Mouse (Mus musculus) small intestine, adult 2 months (tissue): ENCODE measurements around the gene Il12b. TPM values are rescaled to one million over a fixed set of nuclear protein-coding genes. Genes with fewer than 3 reads are reported as not detected.

ENCODE experiments used
- H3K27ac ChIP-seq: fragments of 200-500 bp; 2 replicates; pipeline ENCODE4 v1.5.1; 2012; ENCODE audit warnings: low read depth, low read length, control low read depth, inconsistent platforms; ENCODE audit not compliant: insufficient read depth
- H3K27me3 ChIP-seq: fragments of 200-500 bp; 2 replicates; pipeline ENCODE4 v1.6.1; 2012; ENCODE audit warnings: mild to moderate bottlenecking, moderate library complexity, low read length, inconsistent platforms; ENCODE audit not compliant: control insufficient read depth, insufficient read depth
- H3K36me3 ChIP-seq: fragments of 200-500 bp; 2 replicates; pipeline ENCODE4 v1.6.1; 2012; ENCODE audit warnings: mild to moderate bottlenecking, low read length, control low read depth, inconsistent platforms; ENCODE audit not compliant: control insufficient read depth, insufficient read depth
- H3K4me1 ChIP-seq: fragments of 200-500 bp; 2 replicates; pipeline ENCODE4 v1.6.1; 2012; ENCODE audit warnings: low read length, inconsistent platforms, mixed read lengths; ENCODE audit not compliant: control insufficient read depth, insufficient read depth, insufficient read length
- H3K4me3 ChIP-seq: fragments of 200-500 bp; 2 replicates; pipeline ENCODE4 v1.5.1; 2012; ENCODE audit warnings: low read depth, mild to moderate bottlenecking, control low read depth, inconsistent platforms, low read length, moderate library complexity
- CTCF ChIP-seq: fragments of 200-500 bp; IDR thresholded peaks from 2 replicates; pipeline ENCODE4 v1.5.1; 2012; ENCODE audit warnings: low read depth, mild to moderate bottlenecking, control low read depth, inconsistent platforms, low read length, moderate library complexity, mixed read lengths; ENCODE audit not compliant: insufficient replicate concordance, insufficient read length; ENCODE audit errors: extremely low read depth
- POLR2A ChIP-seq: fragments of 200-500 bp; IDR thresholded peaks from 2 replicates; pipeline ENCODE4 v1.6.1; 2012; ENCODE audit warnings: low read depth, mild to moderate bottlenecking, control low read depth, inconsistent platforms, low read length, moderate library complexity
- WGBS: fragments of 180-500 bp; shearing (Covaris S2); methylation state at CpG from one replicate; pipeline ENCODE4 v1.1.7; 2018; 5-methylcytosine and 5-hydroxymethylcytosine counted together
- polyA plus RNA-seq: library from polyadenylated mRNA; depleted of rRNA; stranded (reverse); fragments of >200 nt; gene quantifications from 2 replicates; pipeline ENCODE4 v1.2.3, GENCODE M21; 2012; rRNA removed

The Il12b gene
- polyA plus RNA-seq, 1 experiment = not detected

DNA sequence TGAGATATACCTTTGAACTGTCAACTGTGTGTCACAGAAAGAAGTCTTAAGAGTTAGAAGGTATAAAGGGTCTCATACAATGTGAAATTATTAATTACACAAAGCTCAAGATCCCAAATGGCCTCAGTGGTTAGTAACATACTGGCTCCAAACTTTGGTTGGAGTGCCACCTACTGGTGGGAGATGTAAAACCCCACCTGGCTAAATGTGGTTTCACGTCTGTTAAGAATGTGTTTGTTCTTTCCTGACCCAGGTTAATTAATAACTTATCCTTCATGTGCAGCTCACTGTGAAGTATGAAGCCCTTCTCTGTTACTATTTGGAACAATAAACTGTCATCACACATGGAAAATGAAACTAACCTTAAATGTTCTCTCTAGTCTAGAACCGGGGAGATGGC is 53.6 kb downstream of the Il12b start:
- WGBS = 18% methylated on average over 2 of the region's 2 CpGs

GRCm38 (mm10) chr11:44461493-44461892 is 61.6 kb downstream of the Il12b start:
- peaks cover 36% of the 10 kb centered on the region for H3K36me3 ChIP-seq
- no peak overlapping the region for H3K4me3 ChIP-seq
- 51% methylated on average over 6 of the region's 6 CpGs for WGBS
- TF ChIP-seq CTCF (no peak), POLR2A (no peak)
- H3K27ac ChIP-seq = no peak overlapping the region
- no peaks in the 10 kb centered on the region for H3K27me3 ChIP-seq
- no peaks in the 10 kb centered on the region for H3K4me1 ChIP-seq

More for the DNA sequence above, 53.6 kb downstream of the Il12b start:
- peaks cover 19% of the 10 kb centered on the region for H3K36me3 ChIP-seq
- no peaks in the 10 kb centered on the region for H3K4me1 ChIP-seq
- no peak overlapping the region for H3K27ac ChIP-seq
- no peak for TF ChIP-seq POLR2A
- no peak for TF ChIP-seq CTCF
- H3K4me3 ChIP-seq = no peak overlapping the region
- no peaks in the 10 kb centered on the region for H3K27me3 ChIP-seq

Other genes starting within 250 kb of the Il12b start
- 1.9 and 3.1 TPM in 2 replicates for gene Ublcp1, start 70.4 kb downstream of the Il12b start, polyA plus RNA-seq
- 41.3 and 56.0 TPM in 2 replicates for gene Rnf145, start 118.9 kb downstream of the Il12b start, polyA plus RNA-seq
- 1.5 and 2.5 TPM in 2 replicates for gene Ebf1, start 217.3 kb downstream of the Il12b start, polyA plus RNA-seq